Mouse (Mus musculus) monocyte, adult 5-6 weeks (primary cell): ENCODE results near the gene Gemin5. TPM values are rescaled to one million over a fixed set of nuclear protein-coding genes. Genes with fewer than 3 reads are reported as not detected.
"Not testable (repeated sequence)": the region's sequence is repeated elsewhere in the genome, so short reads cannot be mapped to it uniquely, and the experiment has no call there.

Experiments
- ATAC-seq: fragments of 153-309, 156-312 bp; replicated peaks from 2 replicates; pipeline ENCODE4 v1.8.0; 2017; ENCODE audit warnings: mild to moderate bottlenecking; ENCODE audit not compliant: low TSS enrichment, insufficient number of reproducible peaks, severe bottlenecking, poor library complexity, low FRiP score
- total RNA-seq: library from RNA; stranded (forward); fragments of 200-1000, 200-491, 200-594 nt; gene quantifications from 3 replicates; pipeline ENCODE4 v1.2.3, GENCODE M21; 2017

Gemin5 gene
- 7.1 to 12.0 TPM (median 7.2 TPM) in 3 replicates for total RNA-seq

DNA sequence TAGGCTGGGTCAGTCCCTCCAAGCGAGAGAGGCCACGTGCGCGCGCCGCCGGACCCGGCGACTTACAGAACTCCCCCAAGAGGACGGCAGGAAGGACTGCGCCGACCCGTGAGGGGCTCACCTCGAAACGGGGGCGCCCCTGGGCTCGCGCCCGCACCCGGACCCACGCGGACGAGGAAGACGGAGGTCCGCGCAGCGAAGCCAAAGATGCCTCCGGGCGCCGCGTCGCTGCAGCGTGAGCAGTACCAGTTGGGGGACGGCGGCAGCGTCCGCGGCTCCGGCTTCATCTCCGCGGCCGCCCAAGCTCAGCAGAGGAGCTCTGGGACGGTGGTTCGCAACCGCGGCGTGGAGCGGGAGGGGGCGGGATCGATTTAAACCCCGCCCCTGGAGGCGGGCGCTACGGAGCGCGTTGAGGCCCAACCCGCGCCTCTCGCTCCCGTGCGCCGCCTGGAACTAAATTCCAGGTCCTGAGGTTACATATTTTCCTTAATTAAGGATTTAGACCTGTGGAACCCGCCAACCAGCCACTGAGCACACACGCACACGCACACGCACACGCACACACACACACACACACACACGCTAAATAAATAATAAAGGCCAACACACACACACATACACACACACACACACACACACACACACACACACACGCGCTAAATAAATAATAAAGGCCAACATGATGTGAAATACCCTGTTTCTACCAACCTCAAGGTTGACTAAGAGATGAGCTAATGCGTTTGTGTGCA lies at the start of gene Gemin5:
TSS of gene Gemin5 (minus strand) at position 373 of the 749 bp plus-strand sequence.
- ATAC-seq = peak; percentile 68

DNA sequence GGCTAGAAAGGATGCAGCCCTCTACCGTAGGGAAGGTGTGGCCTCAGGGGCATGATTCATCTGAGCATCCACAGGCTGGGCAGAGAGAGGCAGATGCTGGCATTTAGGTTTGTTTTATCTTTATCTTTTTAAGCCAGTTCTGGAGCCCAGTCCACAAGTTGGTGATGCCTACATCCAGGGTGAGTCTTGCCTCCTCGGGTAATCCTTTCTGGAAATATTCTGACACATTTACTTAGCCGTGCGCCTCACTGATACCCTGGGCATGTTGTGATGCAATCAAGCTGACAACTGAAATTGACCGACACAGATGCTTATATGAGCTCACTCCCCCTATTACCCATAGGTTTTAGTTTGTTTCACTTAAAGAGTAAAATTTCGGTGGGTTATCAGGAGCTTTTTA lies 48.5 kb upstream of the Gemin5 start:
- ATAC-seq = no peak

DNA sequence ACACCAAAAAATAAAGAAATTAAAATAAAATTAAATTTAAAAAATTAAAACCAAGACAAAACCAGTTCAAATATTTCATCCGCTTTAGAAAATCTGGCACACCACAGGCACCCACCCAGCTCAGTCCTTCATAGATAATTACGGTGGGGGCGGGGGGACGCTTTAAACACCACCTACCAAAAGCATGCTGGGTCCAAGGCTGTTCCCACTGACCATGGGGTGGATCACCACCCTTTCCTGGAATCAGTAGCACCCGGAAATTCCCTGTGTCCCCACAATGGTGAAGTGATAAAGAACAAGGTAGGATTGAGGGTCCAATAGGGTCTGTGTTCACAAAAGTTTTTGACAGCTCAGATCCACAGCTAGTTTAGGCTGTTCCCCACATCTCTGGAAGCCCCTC lies 47.5 kb upstream of the Gemin5 start:
- no peak for ATAC-seq

DNA sequence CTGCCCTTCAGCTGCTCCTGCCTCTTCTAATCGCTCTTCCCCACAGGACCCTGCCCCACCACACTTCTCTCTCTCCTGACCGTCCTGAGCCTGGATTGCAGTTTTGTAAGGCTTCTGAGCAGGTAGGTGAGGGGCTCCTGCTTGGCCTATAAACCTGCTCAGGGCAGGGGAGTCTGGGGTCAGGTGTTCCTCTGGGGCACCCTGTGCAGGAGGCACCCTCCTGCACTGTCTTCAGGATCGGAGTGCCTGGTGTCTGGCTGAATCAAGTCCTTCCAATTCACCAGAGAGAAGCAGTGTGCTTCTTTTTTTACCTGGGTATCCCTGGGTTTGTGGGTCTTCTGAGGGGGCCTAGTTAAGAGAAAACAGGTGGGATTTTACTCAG lies 46.7 kb upstream of the Gemin5 start:
- ATAC-seq = not testable (repeated sequence)

DNA sequence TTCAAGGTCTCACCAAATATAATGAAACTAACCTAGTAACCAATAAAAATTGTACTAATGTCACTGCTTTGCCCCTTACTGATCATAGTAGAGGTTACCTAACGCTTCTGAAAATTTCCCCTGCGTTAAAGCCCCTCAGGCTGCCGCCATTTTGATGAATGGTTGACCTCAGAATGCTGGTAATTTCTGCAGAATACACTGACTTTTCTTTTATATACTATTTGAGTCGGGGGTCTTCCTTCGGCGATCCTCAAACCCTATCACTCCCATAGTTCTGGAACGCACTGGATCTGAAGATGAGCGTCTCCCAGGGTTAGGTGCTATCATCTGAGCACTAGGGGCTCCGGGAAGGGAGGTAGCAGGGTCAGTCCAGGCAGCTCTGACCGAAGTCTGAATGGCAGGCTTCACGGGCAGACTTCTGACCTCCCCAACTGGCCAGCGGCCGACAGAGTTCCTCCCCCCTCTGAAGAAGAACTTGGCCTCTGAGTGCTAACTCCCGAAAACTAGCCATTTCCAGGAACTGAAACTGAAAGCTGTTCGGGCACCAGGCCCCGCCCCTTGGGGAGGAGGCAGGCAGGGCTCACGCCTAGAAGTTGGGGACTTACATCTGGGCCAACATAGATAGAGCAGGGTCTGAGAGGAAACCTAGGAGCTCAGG lies 46.2 kb upstream of the Gemin5 start:
- peak; percentile 96 for ATAC-seq

DNA sequence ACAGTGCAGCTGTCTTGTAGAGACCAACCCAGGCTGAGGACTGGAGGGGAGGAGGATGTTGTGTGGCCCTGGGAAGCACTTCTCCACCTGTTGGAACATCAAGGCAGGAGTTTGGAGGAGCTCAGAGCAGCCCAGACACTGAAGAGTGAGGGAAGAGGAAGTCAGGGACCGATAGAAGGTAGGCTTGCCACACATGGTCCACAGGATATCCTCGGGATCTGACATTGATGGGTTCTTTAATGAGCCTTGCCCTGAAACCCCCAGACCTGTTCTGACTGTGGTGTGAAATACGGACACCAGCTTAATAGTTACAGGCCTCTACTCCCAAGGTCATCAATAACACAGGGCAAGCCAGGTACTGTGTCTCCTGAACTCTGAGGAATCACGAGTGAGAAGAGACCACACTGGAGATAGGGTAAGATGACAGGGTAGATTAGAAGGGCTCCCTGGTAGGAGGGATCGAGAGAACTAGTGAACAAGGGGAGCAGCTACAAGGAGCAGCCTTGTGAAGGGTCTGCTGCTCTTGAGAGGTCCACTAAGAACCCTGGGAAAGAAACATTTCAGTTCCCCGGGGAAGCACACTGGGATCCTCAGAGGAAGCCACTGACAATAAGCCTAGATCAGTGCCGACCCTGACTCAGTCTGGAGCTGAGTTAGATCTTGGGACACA lies 45.5 kb upstream of the Gemin5 start:
- no peak for ATAC-seq

DNA sequence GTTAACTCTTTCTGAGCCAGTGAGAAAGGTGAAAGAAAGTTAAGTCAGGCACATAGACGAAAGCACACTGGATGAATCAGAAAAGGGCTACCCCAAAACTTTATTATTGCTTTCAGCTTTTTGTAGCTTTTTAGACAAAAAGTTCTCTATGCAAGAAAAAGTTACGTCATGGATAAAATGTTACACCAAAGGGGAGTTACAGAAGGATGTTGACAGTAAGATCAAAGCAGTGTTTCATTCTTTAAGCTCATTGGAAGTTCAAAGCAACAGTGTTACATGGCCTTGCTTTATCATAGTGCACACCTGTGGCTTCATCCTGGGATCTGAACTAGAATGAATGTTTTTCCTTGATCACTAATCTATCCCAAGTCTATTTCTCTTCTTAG lies 43.3 kb upstream of the Gemin5 start:
- ATAC-seq = no peak

DNA sequence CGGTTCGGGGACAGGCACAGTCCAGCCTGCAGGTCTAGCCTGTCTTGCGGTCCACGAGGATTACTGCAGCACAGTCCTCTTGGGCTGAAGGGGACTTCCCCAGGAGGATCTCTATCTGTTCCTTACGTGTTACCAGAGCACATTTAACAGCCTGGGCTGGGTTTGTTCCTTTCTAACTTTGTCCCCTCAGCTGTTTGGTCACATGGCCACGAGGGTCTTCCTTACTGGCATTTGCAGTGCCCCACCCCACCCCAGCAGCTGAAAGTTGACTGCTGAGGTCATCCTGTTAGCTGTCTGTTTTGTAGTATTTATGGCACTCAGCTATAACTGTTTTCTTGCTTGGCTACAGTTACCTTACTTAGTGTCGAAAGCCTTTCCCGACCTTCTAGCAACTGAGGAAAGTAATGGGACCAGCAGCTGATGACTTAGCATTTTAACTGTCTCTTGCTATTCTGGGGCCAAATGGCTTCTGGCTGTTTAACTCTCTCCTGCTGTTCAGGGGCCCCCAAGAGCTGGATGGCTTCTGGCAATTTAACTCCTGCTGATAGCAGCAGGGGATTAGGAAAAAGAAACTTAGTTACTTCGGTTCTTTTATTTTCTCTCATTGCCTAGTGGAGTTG lies 42.8 kb upstream of the Gemin5 start:
- ATAC-seq = no peak

DNA sequence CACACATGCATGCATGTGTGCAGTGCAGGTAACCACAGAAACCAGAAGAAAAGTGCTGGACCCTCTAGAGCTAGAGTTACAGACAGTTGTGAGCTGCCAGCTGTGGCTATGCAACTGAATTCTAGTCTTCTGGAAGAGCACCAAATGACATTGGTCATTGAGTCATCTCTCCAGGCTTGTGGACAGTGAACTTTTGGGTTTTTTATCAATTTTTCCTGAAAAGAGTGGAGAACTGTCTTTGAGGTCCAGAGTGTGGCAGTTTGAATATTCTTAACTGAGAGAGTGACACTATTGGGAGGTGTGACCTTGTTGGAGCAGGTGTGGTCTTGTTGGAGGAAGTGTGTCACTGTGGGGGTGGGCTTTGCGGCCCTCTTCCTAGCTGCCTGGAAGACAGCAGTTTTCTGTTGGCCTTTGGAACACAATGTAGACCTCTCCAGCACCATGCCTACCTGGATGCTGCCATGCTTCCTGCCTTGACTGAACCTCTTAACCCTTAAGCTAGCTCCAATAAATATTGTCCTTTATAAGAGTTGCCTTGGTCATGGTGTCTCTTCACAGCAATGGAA lies 42.1 kb upstream of the Gemin5 start:
- ATAC-seq = no peak

DNA sequence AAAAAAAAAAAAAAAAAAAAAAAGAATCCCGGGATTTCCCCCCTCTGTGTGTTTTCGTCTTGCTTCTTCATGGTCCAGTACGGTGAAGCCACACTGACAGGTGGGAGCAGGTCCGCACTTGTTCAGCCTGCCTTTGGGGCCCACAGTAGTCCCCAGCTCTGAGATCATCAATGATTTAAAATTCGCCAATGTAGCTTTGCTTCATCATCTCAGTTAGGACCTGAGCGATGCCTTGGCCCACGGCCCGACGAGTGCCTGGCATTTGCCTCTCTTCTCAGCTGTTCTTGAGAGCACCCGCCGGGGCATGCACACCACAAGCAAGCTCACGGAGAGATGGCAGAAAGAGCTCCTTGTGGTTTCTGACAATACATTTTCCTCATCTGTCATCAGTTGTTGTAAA lies 32.7 kb upstream of the Gemin5 start:
- no peak for ATAC-seq

DNA sequence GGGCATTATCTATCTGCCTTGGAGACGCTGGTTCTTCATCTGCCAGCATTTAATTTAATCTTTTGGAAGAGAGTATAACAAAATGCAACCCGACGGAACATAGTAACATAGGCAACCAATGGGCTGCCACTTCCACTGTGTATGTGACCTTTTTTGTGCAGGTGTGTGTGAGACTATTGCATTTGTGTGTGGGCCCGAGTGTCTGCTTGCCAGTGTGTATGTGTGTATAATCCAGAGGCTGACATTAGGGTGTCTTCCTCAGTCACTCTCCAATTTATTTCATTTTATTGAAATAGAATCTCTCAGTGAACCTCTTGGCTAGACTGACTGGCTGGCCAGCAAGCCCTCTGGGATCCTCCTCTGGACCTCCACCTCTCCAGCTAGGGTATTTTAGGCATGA lies 31.9 kb upstream of the Gemin5 start:
- ATAC-seq = no peak

DNA sequence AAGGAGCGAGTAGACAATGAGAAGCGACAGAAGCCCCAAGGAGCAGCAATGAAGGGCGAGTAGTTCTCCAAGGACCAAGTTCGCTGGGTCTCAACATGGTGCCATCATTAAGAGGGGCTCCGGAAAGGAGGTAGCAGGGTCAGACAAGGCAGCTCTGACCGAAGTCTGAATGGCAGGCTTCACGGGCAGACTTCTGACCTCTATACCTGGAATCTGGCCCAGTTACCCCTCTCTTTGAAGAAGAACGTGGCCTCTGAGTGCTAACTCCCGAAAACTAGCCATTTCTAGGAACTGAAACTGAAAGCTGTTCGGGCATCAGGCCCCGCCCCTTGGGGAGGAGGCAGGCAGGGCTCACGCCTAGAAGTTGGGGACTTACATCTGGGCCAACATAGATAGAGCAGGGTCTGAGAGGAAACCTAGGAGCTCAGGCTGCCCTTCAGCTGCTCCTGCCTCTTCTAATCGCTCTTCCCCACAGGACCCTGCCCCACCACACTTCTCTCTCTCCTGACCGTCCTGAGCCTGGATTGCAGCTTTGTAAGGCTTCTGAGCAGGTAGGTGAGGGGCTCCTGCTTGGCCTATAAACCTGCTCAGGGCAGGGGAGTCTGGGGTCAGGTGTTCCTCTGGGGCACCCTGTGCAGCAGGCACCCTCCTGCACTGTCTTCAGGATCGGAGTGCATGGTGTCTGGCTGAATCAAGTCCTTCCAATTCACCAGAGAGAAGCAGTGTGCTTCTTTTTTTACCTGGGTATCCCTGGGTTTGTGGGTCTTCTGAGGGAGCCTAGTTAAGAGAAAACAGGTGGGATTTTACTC lies 31.1 kb upstream of the Gemin5 start, which contains the start of the genes Igtp and Irgm2:
TSS of gene Igtp (plus strand) at position 328 of the 809 bp plus-strand sequence.
TSS of gene Irgm2 (plus strand) at position 390 of the 809 bp plus-strand sequence.
- ATAC-seq = peak; percentile 97

DNA sequence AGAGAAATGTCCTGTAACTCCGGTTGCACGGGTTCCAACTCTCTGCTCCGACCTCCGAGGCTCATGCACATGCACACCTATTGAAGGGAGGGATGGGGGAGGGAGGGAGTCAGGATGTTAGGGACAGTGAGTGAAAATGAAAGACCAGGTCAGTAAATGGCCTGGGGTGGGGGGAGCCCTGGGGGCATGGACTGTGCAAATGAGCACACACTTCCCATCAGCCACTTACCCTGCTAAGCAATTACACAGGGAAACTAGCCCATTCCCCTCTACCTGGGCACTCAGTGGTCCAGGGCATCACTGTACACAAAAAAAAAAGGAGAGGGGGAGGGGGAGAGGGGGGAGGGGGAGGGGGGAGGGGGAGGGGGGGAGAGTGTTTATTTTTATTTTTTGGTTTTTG lies 30.3 kb upstream of the Gemin5 start:
- ATAC-seq = no peak

DNA sequence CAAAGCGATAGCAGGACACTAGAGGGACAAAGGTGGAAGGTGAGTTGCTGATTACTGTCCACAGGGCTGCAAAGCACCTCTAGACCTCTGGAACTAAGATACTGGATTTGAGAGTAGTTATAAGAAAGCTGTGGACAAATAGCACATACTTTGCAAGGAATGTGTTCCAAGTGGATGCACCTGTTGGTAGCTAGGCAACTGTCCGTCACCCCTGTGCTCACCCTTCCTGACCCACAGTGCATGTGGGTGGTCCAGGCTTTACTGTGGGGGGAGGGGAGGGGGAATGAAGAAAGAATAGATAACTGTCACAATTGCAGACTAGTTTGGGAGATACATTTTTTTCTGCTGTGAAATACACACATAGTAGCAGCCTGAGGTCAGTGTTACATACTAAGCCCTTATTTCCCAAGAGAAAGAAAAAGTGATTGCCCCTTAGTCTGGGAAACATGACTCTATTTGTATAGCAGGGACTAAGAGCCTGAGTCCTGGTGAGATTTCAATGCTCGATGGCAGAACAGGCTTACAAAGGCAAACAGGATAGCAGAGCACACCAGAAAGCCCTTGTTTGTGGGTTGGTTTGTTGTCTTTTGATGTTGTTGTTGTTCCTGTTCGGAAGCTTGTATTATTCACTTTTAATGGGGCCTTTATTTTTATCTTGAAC lies 25.7 kb upstream of the Gemin5 start:
- ATAC-seq = no peak

DNA sequence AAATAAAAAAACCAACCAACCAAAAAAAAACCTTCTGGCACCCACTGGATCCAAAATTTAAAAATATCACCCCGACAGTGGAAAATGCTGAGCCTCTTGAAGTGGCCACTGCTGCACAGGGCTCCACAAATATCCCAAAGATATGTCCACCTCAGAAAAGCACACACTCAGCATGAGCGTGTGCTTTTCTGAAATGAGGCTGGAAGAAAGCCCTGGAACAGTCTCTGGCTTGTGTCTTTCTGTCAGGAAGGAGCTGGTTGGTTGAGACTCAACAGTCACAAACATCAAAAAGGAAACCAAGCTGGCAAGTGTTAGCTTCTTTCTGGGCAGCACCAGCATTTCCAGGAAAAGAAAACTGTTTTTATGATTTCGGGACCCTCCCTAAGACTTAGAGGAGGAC lies 25.0 kb upstream of the Gemin5 start:
- no peak for ATAC-seq

DNA sequence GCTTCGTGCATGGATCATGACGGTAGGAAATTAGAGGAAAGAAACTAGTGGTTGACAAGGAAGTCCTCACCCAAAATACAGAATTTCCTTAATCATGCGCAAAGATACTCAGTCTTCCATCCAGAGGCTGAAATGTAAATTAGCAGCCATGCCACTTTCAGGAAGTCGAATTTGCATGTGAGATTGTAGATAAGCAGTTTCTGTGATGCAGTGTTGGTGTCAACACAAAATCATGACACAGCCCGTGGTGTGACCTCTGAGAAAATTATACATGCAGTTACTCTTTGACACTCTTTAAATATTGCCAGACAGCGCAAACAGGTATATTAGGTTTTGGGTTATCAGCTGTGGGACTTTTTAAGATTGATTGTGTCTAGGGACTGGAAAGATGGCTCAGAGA lies 21.3 kb upstream of the Gemin5 start:
- no peak for ATAC-seq

DNA sequence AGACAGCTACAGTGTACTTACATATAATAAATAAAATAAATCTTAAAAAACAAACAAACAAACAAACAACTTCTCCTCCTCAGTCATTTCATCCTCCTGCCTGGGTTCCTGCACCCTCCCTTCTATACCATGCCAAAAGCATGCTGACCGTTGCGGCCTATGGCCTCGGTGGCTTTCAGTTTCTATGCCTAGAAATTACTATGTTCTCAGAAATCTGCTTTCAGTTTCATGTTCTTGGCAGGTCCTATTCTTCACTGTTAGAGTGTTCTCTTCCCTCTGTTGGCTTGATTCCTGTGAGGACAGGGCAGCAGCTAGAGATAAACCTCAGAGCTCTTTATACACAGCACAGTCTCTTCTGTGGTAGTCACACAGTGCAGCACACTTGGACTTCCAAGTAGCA lies 15.2 kb upstream of the Gemin5 start:
- ATAC-seq = peak; percentile 52; the same call in 1 of the 2 replicates

DNA sequence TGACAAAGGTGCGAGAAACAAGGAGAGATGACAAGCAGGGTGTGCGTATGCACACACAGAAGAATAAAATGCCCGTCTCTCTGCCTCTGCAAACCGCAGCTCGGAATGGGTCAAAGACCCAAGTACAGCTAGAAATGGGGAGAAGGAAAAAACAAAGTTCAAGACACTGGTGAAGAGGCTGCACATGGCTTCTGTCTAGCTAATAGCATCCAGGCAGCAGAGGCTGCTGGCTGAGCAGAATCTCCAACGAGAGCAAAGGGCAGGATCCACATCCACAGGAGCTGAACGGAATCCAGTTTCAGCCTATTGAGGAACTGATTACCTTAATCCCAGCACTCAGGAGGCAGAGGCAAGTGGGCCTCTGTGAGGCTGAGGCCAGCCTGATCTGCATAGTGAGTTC lies 12.4 kb upstream of the Gemin5 start:
- ATAC-seq = no peak
